Mouse (Mus musculus) myocyte (in vitro differentiated cells): ENCODE data around the gene Mob3c. TPM values are rescaled to one million over a fixed set of nuclear protein-coding genes. Genes with fewer than 3 reads are reported as not detected.

Experiments
- H3K27me3 ChIP-seq: one replicate; pipeline ENCODE4 v1.6.1; 2011; ENCODE audit not compliant: control insufficient read depth, insufficient read depth, insufficient read length
- H3K36me3 ChIP-seq: one replicate; pipeline ENCODE4 v1.6.1; 2011; ENCODE audit not compliant: control insufficient read depth, insufficient read depth
- H3K4me2 ChIP-seq: one replicate; pipeline ENCODE4 v1.6.1; 2011; ENCODE audit warnings: low read depth, control low read depth
- H3K4me3 ChIP-seq: one replicate; pipeline ENCODE4 v1.5.1; 2011; ENCODE audit warnings: mild to moderate bottlenecking, control low read depth, moderate library complexity
- H3K79me2 ChIP-seq: one replicate; pipeline ENCODE4 v1.6.1; 2011; ENCODE audit not compliant: control insufficient read depth, insufficient read depth
- H3ac ChIP-seq: one replicate; pipeline ENCODE4 v1.6.1; 2011; ENCODE audit not compliant: control insufficient read depth, insufficient read length
- CEBPB ChIP-seq: IDR thresholded peaks from 2 replicates; pipeline ENCODE4 v1.6.1; 2011; ENCODE audit warnings: mild to moderate bottlenecking, moderate library complexity; ENCODE audit not compliant: poor library complexity, insufficient read depth, severe bottlenecking
- E2F4 ChIP-seq: IDR thresholded peaks from one replicate; pipeline ENCODE4 v1.6.1; 2011; ENCODE audit warnings: mild to moderate bottlenecking, control low read depth, moderate library complexity; ENCODE audit not compliant: insufficient read depth
- MAX ChIP-seq: IDR thresholded peaks from one replicate; pipeline ENCODE4 v1.6.1; 2011; ENCODE audit warnings: low read depth, mild to moderate bottlenecking, control low read depth
- MYOD1 ChIP-seq, 3 experiments: IDR thresholded peaks; one replicate each; pipeline ENCODE4 v1.6.1; 2011; ENCODE audit warnings: control low read depth in 2 of 3, low read depth in 2 of 3, mild to moderate bottlenecking in 2 of 3, moderate library complexity in 1 of 3; ENCODE audit not compliant: insufficient read length in 2 of 3, control insufficient read depth in 1 of 3
- MYOG ChIP-seq, 3 experiments: IDR thresholded peaks; one replicate each; pipeline ENCODE4 v1.6.1; 2011; ENCODE audit warnings: control low read depth in 2 of 3, low read depth in 2 of 3, mild to moderate bottlenecking in 2 of 3; ENCODE audit not compliant: insufficient read length in 2 of 3, control insufficient read depth in 1 of 3, insufficient read depth in 1 of 3
- POLR2A ChIP-seq: IDR thresholded peaks from one replicate; pipeline ENCODE4 v1.6.1; 2011; ENCODE audit warnings: low read depth, mild to moderate bottlenecking, control low read depth, moderate library complexity; ENCODE audit not compliant: insufficient read length
- POLR2AphosphoS2 ChIP-seq: IDR thresholded peaks from one replicate; pipeline ENCODE4 v1.6.1; 2011; ENCODE audit warnings: low read depth, control low read depth; ENCODE audit not compliant: insufficient read length
- REST ChIP-seq: IDR thresholded peaks from one replicate; pipeline ENCODE4 v1.6.1; 2011; ENCODE audit warnings: mild to moderate bottlenecking, control low read depth, moderate library complexity; ENCODE audit not compliant: insufficient read depth, insufficient read length
- SRF ChIP-seq: IDR thresholded peaks from one replicate; pipeline ENCODE4 v1.6.1; 2011; ENCODE audit warnings: low read depth; ENCODE audit not compliant: control insufficient read depth, insufficient read length
- TCF12 ChIP-seq: IDR thresholded peaks from one replicate; pipeline ENCODE4 v1.6.1; 2011; ENCODE audit warnings: mild to moderate bottlenecking, control low read depth; ENCODE audit not compliant: poor library complexity, insufficient read depth, severe bottlenecking
- TCF3 ChIP-seq: IDR thresholded peaks from one replicate; pipeline ENCODE4 v1.6.1; 2011; ENCODE audit warnings: low read depth, control low read depth; ENCODE audit not compliant: insufficient read length
- USF1 ChIP-seq: IDR thresholded peaks from one replicate; pipeline ENCODE4 v1.6.1; 2011; ENCODE audit warnings: low read depth, mild to moderate bottlenecking, control low read depth, moderate library complexity
- polyA plus RNA-seq: library from polyadenylated mRNA; unstranded; fragments of >200 nt; fragmentation: generic; extraction: Trizol; gene quantifications from one replicate; pipeline ENCODE4 v1.2.1, GENCODE M21; 2012; ENCODE audit warnings: missing spikeins

Mob3c gene
- polyA plus RNA-seq, 1 experiment: 4.9 TPM

DNA sequence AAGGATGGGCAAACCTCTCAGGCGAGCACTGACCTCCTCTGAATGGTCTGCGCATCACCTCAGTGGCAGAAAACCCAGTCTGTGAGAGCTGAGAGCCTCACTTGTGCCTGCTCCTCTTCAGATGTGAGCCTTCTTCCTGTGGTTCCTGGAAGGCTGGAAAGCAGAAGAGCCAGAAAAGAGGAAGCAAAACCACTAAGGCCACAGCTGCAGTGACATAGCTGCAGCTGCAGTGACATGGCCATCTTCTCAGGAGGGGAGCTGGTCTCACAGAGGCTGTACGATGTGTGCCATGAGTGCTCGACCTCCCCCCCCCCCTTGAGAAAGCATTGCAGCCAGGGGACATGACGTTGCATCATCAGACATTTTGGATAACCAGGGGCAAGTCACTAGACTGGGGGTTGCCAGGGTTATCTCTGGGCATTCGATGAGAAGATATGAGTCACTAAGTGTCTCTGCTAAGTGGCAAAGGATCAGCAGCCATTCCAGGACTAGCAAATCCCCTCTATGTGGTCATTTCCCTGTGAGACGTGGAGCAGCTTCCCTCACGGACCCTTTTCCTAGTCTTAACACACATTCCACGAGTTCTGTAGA, 29.5 kb downstream of the Mob3c start:
- no peak overlapping the region for H3ac ChIP-seq
- TF ChIP-seq TCF12: no peak
- TF ChIP-seq TCF3: no peak
- peak; percentile 90 for TF ChIP-seq CEBPB
- H3K79me2 ChIP-seq: no peaks in the 10 kb centered on the region
- no peak overlapping the region for H3K4me3 ChIP-seq
- no peak overlapping the region for H3K4me2 ChIP-seq
- H3K27me3 ChIP-seq: no peaks in the 10 kb centered on the region
- peaks cover 43% of the 10 kb centered on the region for H3K36me3 ChIP-seq

DNA sequence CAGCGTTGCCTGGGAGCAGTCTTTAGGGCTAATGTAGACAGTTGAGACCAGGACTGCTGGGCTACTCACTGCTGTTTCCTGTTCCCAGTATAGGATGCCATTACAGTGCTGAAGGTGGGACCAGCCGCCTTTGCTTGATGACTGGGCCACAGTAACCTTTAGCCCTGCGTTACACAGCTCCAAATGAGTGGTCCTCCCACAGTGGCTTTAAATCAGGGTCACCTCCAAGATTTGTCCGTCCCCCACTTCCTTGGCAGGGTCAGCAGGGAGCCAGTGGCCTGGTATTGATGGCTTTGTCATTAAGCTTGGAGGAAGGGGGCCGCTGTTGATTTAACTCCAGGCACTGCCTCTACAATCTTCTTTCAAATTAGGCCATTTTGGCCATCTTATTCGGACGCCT, 35.5 kb downstream of the Mob3c start:
- no peaks in the 10 kb centered on the region for H3K79me2 ChIP-seq
- H3K27me3 ChIP-seq: no peaks in the 10 kb centered on the region
- H3K36me3 ChIP-seq: peaks cover 26% of the 10 kb centered on the region
- no peak overlapping the region for H3ac ChIP-seq
- H3K4me2 ChIP-seq: no peak overlapping the region
- TF ChIP-seq POLR2AphosphoS2 (no peak), POLR2A (no peak), TCF3 (no peak), REST (no peak)
- H3K4me3 ChIP-seq: no peak overlapping the region

DNA sequence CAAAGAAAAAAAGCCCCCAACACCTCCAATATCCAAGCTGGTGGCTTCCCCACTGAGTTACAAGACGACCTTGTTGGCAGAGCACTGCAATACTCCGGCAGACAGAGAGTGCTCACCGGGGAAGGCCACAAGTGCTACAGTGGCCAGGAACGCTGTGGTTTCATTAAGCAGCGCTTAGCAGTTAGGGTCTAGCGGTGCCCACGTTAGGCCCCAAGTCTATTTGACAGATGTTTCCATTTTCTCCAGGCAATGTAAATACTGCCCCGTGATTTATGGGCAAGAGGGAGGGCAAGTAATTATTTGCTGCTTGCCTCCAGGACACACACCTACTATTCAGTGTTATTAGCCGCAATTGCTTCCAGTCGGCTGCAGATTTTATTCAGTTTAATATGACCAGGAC, 36.0 kb downstream of the Mob3c start:
- peaks cover 26% of the 10 kb centered on the region for H3K36me3 ChIP-seq
- H3K4me3 ChIP-seq: no peak overlapping the region
- no peak overlapping the region for H3ac ChIP-seq
- no peaks in the 10 kb centered on the region for H3K79me2 ChIP-seq
- no peak overlapping the region for H3K4me2 ChIP-seq
- TF ChIP-seq TCF3 (no peak), MYOG (IDR thresholded peaks at IDR 0.05; ENCODE audit: control insufficient read depth in 1 of 3, insufficient read depth in 1 of 3, insufficient read length in 2 of 3, low read depth in 2 of 3) (no peak), TCF12 (no peak), CEBPB (no peak), REST (no peak), MAX (no peak), MYOD1 (IDR thresholded peaks at IDR 0.05; ENCODE audit: control insufficient read depth in 1 of 3, insufficient read length in 2 of 3, low read depth in 2 of 3) (no peak), SRF (no peak), POLR2AphosphoS2 (no peak), POLR2A (no peak), E2F4 (no peak), USF1 (no peak)
- no peaks in the 10 kb centered on the region for H3K27me3 ChIP-seq

DNA sequence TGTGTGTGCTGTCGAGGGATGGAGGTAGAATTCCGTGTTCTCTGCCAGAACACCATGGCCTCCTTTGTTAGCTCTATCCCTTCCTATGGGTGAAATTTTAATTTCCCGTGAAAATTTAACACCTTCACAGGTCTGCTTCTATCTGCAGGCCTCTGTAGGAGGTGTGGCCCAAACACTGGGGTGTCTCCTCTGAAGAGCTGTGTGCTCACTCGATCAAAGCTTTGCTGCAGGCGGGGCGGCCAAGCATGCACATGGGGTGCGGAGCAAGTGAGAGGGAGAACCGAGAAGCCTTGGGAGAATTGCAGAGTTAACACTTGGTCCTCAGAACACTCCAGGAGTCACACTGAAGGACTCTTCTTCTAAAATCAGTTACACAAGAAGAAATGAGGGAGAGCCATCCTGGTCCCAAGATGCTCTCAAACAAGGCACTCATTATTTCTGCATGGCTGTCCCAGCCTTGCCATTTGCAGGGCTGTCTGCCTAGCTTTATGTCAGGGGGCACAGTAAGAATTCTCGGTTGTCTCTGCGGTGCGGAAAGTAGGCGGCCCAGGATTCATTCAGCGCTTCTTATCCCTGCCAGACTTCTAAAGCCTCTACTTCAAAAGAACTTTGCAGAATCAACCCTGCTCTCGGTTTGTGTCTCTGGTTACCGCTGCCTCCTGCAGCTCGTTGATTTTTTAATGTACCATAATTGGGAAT, 41.8 kb downstream of the Mob3c start:
- Histone ChIP-seq H3K4me3 (no peak overlapping the region), H3K36me3 (peaks cover 13% of the 10 kb centered on the region), H3K27me3 (no peaks in the 10 kb centered on the region), H3K79me2 (no peaks in the 10 kb centered on the region), H3ac (no peak overlapping the region), H3K4me2 (no peak overlapping the region)
- TF ChIP-seq CEBPB: no peak
- TF ChIP-seq POLR2AphosphoS2: no peak
- TF ChIP-seq USF1: no peak
- TF ChIP-seq REST: no peak

DNA sequence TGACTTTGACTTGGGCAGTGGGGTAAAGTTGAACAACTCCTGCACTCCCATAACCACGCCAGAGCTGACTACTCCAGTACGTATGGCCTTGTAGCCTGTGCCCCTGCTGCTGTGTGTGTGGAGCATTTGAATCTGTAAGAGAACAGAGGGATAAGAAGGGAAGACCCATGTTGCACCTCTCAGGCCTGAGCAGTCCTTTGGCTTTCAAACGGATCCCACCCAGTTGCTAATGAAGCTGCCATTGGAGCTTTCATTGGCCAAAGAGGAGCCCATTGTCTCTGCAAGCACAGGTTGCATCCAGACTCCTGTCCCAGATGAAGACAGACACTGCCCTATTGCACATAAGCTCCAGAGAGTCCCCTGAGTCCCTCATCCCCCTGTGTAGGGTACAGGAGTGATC, 45.3 kb downstream of the Mob3c start:
- no peaks in the 10 kb centered on the region for H3K79me2 ChIP-seq
- no peak for TF ChIP-seq MAX
- no peak for TF ChIP-seq CEBPB
- TF ChIP-seq MYOG (IDR thresholded peaks at IDR 0.05; ENCODE audit: control insufficient read depth in 1 of 3, insufficient read depth in 1 of 3, insufficient read length in 2 of 3, low read depth in 2 of 3): no peak
- TF ChIP-seq MYOD1 (IDR thresholded peaks at IDR 0.05; ENCODE audit: control insufficient read depth in 1 of 3, insufficient read length in 2 of 3, low read depth in 2 of 3): no peak
- no peak for TF ChIP-seq TCF3
- no peak for TF ChIP-seq POLR2AphosphoS2
- no peak for TF ChIP-seq REST
- no peak for TF ChIP-seq POLR2A

More for the DNA sequence above, 45.3 kb downstream of the Mob3c start:
- peaks cover 12% of the 10 kb centered on the region for H3K36me3 ChIP-seq
- H3K4me3 ChIP-seq: no peak overlapping the region
- H3K27me3 ChIP-seq: no peaks in the 10 kb centered on the region
- no peak overlapping the region for H3ac ChIP-seq
- H3K4me2 ChIP-seq: no peak overlapping the region
